Mouse (Mus musculus) brain, embryonic 18.5 days (tissue): ENCODE results near the gene Trhr2.
A peak's percentile ranks its signal among the peaks of the same experiment; 100 is the strongest.

ENCODE experiments used
- DNase-seq: peaks from one replicate; pipeline ENCODE4 v3.0.0-alpha.2; 2012; ENCODE audit warnings: low read depth, low spot score

The Trhr2 gene

DNA sequence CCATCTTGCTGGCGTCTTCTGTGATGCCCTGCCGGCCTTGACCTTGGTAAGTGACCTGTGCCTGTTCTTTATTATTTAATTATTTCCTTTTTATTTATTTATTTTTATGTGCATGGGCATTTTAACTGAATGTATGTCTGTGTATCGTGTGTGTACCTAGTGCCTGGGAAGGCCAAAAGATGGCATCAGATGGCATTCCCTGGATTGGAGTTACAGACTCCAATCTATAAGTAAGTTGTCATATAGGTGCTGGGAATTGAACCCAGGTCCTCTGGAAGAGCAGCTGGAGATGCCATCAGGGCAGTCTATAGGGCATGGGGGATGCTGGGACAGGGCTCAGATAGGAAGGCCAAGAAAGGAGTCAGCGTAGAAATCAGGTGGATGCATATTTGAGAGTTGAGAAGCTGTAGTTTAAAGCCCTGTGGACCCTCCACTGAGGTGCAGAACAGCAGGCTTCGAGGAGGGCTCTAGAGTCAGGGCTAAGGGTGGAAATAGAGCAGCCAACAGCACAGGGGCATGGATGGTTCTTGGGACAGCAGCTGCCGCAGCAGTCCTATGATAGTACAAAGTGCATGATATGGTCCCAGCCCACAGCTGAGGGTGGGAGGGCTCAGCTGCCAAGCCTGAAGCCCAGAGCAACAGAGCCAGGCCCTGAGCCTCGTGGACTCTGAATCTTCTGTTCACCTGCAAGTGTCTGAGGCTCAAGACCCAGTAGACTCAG is at the start of gene Trhr2:
Trhr2 (minus strand) TSS at position 51 of the 721 bp plus-strand sequence.
- DNase-seq: no peak

DNA sequence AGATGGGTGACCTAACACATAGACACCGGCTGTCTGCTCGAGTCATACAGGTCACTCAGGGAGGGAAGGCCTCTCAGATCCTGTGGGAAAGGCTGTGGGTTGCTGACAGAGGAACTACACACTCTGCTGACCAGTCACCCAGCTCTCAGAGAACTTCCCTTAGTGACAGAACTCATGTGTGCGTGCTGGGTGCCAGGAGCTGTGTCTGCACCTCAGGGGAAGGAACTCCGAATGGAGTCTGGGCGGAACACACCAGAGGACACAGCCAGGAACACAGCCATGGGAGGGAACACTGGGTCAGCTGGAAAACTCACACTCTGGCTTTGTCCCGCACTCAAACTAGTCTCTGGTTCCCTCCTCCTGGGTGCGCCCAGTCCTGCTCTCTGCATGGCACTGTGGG is 47.1 kb upstream of the Trhr2 start:
- no peak for DNase-seq

DNA sequence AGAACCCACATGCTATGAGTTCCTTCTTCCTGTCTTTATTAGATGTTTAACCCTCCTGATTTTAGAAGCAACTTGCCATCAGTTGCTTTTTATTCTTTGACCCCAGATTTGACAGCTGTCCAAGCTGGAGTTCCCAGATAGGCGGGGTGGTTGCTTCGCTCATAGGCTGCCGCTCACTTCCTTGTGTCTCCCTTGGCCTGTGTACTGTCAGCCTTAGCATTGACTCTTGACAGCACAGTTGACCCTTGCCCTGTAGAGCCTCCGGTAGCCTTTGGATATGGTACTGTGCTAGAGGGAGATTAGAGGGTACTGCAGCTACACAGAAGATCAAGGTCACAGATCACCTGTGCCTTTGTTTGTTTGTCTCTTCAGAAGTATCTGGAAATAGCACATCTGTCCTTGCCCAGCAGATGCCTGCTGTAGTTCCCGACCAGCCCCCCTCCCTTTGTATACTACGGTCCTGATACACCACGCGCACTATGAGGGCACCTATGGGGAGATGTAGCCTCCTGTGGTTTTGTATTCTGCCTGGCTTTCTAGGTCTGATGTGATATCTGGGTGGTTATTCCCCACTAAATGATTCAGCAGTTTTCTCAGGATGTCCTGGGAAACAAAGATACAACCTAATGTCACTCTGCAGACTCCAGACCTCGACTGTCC is 44.7 kb upstream of the Trhr2 start:
- no peak for DNase-seq

GRCm38 (mm10) chr8:122398186-122398585 is 37.6 kb upstream of the Trhr2 start:
- no peak for DNase-seq

DNA sequence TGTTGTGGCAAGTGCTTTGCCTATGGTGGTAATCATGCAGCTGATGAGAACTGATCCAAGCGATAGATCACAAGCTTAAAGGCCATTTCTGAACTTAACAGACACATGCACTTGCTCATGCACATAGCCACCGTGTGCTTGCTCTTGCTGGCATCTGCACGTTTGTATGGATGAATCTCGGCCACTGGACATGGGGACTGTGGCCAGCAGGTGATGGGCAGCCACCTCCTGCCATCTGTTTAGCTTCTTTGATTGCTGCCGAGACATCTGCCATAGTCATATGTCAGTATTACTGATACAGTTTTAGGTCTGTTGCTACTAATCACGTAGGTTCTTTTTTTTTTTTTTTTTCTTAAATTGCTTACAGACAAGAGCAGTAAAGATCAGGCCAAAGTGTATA is 34.7 kb upstream of the Trhr2 start:
- DNase-seq: no peak

DNA sequence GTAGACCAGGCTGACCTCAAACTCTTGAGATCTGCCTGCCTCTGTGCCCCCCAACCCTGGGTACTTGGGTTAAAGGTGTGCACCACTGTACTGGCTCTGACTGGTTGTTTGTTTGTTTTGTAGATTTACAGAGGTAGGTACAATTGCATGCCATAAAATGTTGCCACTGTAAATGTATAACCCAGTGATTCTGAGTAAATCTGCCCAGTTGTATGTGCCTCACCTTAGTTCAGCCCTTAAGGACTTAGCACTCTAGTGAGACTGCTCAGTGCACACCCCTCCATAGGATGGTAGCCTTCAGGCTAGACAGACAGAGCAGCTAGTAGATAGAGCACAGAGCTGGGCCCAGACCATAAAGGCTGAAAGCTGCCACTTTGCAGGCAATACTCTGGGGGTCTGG is 33.2 kb upstream of the Trhr2 start:
- DNase-seq: no peak

DNA sequence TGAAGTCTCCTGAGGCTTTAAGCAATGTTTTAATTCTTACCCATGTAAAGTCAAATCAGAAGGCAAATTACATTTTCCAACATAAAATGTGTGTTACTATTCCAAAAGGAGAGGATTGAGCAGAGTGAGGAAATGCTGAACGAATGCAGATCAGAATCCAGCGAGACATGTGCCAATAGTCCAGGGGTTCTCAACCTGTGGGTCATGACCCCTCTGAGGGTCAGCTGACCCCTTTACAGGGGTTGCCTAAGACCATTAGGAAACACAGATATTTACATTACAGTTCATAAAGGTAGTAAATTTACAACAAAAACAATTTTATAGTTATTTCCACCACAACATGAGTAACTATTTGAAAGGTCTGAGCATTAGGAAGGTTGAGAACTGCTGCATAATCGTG is 30.2 kb upstream of the Trhr2 start:
- no peak for DNase-seq

DNA sequence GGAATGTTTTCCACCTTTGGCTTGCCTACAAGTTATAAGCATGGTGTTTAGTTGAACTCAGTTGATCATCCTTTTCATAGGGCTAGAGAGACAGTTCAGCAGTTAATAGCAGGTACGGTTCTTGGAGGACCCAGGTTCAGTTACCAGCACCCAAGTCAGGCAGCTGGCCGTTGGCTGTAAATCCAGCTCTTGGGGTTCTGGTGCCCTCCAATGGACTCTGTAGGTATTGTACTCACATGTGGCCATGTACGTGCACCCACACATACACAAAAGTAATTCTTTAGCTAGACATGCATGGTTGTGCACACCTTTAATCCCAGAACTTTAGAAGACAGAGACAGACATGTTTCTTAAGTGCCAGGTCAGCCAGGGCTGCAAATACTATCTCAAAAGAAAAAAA is 28.8 kb upstream of the Trhr2 start:
- DNase-seq: no peak

- DNase-seq: no peak
Measured at GRCm38 (mm10) chr8:122383039-122383438, 22.5 kb upstream of the Trhr2 start.

DNA sequence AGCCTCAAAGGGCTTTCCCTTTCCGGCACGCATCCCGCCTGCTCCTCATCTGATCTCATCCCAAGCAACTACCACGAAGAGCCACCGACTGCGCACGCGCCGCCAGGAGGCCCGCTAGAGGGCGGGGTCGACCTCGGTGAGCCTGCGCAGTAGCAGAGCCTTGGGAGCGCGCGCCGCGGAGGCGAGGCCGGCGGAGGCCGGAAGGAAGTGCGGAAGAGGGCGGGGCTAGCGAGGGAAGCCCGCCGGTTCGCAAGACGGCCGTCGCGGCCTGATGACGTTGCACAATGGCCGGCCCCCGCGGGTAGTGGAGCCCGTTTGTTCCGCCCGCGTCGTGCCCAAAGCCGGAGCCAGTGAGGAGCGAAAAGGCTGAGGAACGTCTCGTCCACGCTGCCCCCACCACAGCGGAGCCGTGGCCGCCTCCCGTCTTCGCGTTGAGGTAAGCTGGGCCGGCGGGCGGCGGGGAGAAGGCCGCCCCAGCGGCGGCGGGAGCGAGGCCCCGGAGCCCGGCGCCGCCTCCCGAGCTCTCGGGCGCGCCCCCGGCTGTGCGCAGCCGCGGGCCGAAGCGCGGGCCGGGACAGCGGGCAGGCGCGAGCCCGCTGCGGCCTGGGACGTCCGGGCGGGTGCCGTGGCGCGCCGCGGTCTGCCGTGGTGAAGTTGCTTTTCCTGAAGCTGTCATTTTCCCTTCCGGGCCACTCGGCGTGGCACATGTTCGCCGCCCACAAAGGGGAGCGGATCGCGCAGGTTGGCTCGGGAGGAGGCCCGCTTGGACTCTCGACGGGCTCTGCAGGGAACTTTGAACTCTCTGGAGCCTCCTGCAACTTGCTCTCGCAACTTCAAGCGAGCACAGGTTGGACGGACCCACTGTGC is 16.1 kb upstream of the Trhr2 start, which contains the start of gene Zc3h18:
Zc3h18 (plus strand) TSS at position 245 of the 867 bp plus-strand sequence.
- DNase-seq: peak; percentile 96

- no peak for DNase-seq
Measured at GRCm38 (mm10) chr8:122375751-122376364, 15.3 kb upstream of the Trhr2 start.

- no peak for DNase-seq
Measured at GRCm38 (mm10) chr8:122375320-122375719, 14.8 kb upstream of the Trhr2 start.

GRCm38 (mm10) chr8:122371706-122372105 is 11.2 kb upstream of the Trhr2 start:
- DNase-seq: no peak

GRCm38 (mm10) chr8:122369665-122370064 is 9.1 kb upstream of the Trhr2 start:
- no peak for DNase-seq

DNA sequence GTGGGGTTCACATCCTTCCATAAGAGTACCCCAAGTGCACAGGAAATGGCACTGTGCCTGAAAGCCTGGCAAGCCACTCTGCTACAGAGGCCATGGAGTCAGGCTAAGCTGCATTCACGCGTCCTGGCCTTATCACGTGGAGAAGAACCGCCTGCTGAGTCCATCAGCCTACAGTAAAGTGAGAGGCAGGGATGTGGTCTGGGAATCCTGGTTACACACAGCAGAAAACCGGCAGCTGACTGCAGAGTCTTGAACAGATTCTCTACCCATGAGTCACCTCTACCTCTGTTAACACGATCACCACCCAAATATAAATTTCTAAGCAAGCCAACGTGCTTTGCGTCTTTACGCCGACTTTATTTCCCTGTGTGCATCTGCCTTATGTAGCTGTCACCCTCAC is 7.9 kb upstream of the Trhr2 start:
- no peak for DNase-seq

DNA sequence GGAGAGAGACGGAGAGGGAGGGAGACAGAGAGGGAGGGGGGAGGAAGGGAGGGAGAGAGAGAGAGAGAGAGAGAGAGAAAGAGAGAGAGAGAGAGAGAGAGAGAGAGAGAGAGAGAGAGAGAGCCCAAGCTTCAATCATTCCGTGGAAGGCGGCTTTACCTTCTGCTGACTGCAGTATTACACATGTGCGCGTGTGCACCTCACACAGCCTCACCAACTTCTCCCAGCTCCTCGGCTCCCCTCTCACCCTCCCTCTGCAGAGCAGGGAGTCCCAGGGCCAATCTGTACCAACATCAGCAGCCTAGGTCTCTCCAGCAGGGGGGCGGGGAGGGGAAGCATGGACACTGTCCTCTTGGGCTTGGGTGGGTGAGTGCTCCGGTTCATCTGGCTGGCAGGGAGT is 2.4 kb upstream of the Trhr2 start:
- no peak for DNase-seq

DNA sequence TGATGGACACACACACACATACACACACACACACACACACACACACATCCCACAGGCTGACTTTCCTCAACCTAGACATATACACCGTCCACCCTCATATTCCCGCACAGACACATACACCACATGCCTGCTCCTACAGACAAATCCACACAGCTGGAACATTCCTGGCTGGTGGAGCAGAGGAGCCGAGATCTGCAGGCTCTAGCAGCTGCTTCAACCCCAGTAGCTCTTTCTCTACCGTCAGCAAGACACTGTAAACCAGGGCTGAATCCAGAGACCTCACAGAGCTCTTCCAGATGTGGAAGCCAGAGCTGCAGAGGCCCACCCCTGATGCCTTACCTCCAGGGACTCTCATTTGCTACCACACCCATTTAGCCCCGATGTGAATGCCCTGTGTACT is 1.7 kb upstream of the Trhr2 start:
- no peak for DNase-seq

GRCm38 (mm10) chr8:122359111-122359775 is 1.3 kb downstream of the Trhr2 start:
- DNase-seq: no peak

GRCm38 (mm10) chr8:122357641-122358040 is 2.9 kb downstream of the Trhr2 start:
- no peak for DNase-seq

GRCm38 (mm10) chr8:122357202-122357601 is 3.3 kb downstream of the Trhr2 start:
- DNase-seq: no peak
